26 mouse cellular contexts compared by ENCODE assay signal in the genomic region with DNA sequence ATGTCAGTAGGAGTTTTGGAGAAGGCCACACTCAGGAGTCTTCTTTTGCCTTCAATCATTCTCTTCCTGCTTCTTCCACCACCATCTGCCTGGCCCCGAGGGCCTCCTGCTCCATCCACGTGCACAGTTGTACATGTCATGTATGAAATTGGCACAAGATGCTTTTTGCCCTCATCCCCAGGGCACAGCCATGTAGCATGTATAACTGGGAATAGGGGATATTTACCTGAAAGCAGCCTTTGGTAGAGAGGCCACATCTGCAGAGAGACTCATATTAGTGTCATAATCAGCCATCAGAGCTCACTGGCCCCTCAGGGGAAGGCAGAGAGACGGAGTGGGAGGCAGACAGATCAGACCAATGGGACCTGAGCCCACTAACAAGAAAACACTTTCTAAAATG.
"Had no signal": no experiment of that assay in that cellular context is flagged by ENCODE, and none has a peak within 500 bp of the region (broad histone marks: within the 10 kb centered on the region; RNA-seq: fewer than 3 reads in every experiment).

No protein-coding gene starts in this region.

- H3K9ac ChIP-seq: heart, embryonic 12.5 days; hindbrain, embryonic 12.5 days; hindbrain, embryonic 14.5 days; intestine, embryonic 15.5 days; limb, embryonic 12.5 days; liver, embryonic 13.5 days had no signal

- H3K27ac ChIP-seq: gastrocnemius, adult 2 months; heart, embryonic 10.5 days; hindbrain, embryonic 10.5 days; hindbrain, embryonic 12.5 days; hindbrain, embryonic 14.5 days; intestine, embryonic 15.5 days; layer of hippocampus, adult 2 months; left cerebral cortex, adult 2 months; limb, embryonic 10.5 days; limb, embryonic 12.5 days; liver, embryonic 13.5 days had no signal

- H3K27me3 ChIP-seq: hindbrain, embryonic 12.5 days; intestine, embryonic 15.5 days; liver, embryonic 13.5 days had no signal

- H3K4me1 ChIP-seq: hindbrain, embryonic 12.5 days; liver, embryonic 13.5 days had no signal

- H3K36me3 ChIP-seq: heart, embryonic 10.5 days; heart, embryonic 12.5 days; hindbrain, embryonic 10.5 days; hindbrain, embryonic 12.5 days; intestine, embryonic 15.5 days; limb, embryonic 10.5 days; limb, embryonic 12.5 days; liver, embryonic 13.5 days had no signal

- H3K4me3 ChIP-seq: gastrocnemius, adult 2 months; heart, embryonic 10.5 days; heart, embryonic 12.5 days; hindbrain, embryonic 10.5 days; hindbrain, embryonic 12.5 days; intestine, embryonic 15.5 days; layer of hippocampus, adult 2 months; left cerebral cortex, adult 2 months; limb, embryonic 10.5 days; limb, embryonic 12.5 days; liver, embryonic 13.5 days had no signal

- DNase-seq: gastrocnemius, adult 2 months; gastrocnemius, postnatal 10 days; gastrocnemius, postnatal 25 days; heart, adult 18-20 months; heart, postnatal 10 days; heart, postnatal 4 days; kidney, adult 11 months; kidney, adult 2 months; kidney, postnatal 10 days; kidney, postnatal 25 days; kidney, postnatal 4 days; liver; liver, embryonic 13.5 days had no signal

- ATAC-seq: hindbrain, embryonic 16.5 days; inflammation-experienced regulatory T-cells, adult 6 months; intestine, embryonic 15.5 days had no signal

- H3K9me3 ChIP-seq: heart, embryonic 10.5 days; heart, embryonic 12.5 days; hindbrain, embryonic 10.5 days; hindbrain, embryonic 12.5 days; intestine, embryonic 15.5 days; limb, embryonic 10.5 days; limb, embryonic 12.5 days; liver, embryonic 13.5 days had no signal

- H3K4me2 ChIP-seq: heart, embryonic 12.5 days; hindbrain, embryonic 12.5 days; hindbrain, embryonic 14.5 days; intestine, embryonic 15.5 days; limb, embryonic 12.5 days; liver, embryonic 11.5 days; liver, embryonic 13.5 days had no signal
